Mouse (Mus musculus) liver, adult 2 months (tissue): ENCODE results near the gene Ldah.

Source experiments
- CTCF ChIP-seq: fragments of 200-500 bp; IDR thresholded peaks from 2 replicates; pipeline ENCODE4 v1.5.1; 2011; ENCODE audit warnings: low read depth, low read length, control low read depth
- POLR2A ChIP-seq: fragments of 200-500 bp; IDR thresholded peaks from 2 replicates; pipeline ENCODE4 v1.6.1; 2011; ENCODE audit warnings: low read length, control low read depth; ENCODE audit not compliant: insufficient read depth; ENCODE audit errors: extremely low read depth

- TF ChIP-seq POLR2A: no peak
- TF ChIP-seq CTCF: no peak
Observed at GRCm38 (mm10) chr12:8244746-8245145, 36.8 kb downstream of the Ldah start.
